Comparison of ENCODE assay signal across 9 mouse cellular contexts in the genomic region with DNA sequence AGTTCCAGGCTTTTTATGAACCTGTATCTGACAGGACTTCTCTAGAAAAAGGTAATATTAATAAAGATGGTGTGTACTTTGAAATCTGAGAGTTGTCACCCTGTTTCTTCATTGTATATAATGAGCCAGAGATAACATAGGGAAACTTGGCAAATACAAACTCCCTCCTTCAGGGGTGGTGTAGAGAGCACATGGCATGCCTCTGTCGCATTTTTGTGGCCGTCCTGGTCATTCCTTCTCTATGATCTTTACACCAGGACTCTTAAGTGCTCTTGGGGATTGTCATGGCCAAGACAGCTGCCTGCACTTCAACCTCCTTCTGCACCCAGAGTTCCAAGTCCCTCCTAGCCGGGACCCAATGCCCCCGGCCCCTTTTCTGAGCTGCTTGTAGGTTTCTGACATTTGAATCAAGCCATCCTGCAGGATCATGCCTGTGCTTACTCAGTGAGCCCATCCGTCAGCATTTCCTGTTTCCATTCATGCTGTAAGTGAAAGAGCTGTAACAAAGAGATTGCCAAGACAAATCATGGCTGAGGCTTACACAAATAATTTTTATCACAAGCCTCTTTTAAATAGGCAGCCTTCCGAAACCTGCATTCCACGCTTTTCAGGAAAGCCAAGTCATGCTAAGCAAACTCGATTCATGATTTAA.
DNase-seq lines count a peak whose midpoint lies in the region; ATAC-seq and TF ChIP-seq lines count a peak whose summit lies in the region.
"Had no signal": no experiment of that assay in that cellular context is flagged by ENCODE, and none has a peak within 500 bp of the region (broad histone marks: within the 10 kb centered on the region; RNA-seq: fewer than 3 reads in every experiment).

No protein-coding gene starts in this region.

- no peak overlapping the region for H3K4me3 ChIP-seq in hindbrain, embryonic 13.5 days
- H3K4me3 ChIP-seq in hindbrain, embryonic 11.5 days (ENCODE audit: low read depth, low read length), result no peak overlapping the region
- no peak overlapping the region for H3K4me3 ChIP-seq in embryonic facial prominence, embryonic 10.5 days
- H3K4me3 ChIP-seq in intestine, postnatal 0 days (ENCODE audit: low read depth, low read length), result no peak overlapping the region
- H3K4me3 ChIP-seq: limb, embryonic 13.5 days had no signal

- 0 out of 2 replicates have a peak, but pooled peaks cover 4% of the 10 kb centered on the region for H3K4me1 ChIP-seq in hindbrain, embryonic 13.5 days (replicated peaks)
- no peaks in the 10 kb centered on the region for H3K4me1 ChIP-seq in hindbrain, embryonic 11.5 days (replicated peaks; ENCODE audit: control insufficient read depth, insufficient read depth, low read length)
- peaks cover 8% of the 10 kb centered on the region for H3K4me1 ChIP-seq in embryonic facial prominence, embryonic 10.5 days
- 0 out of 2 replicates have a peak, but pooled peaks cover 3% of the 10 kb centered on the region for H3K4me1 ChIP-seq in intestine, postnatal 0 days (replicated peaks; ENCODE audit: control insufficient read depth, insufficient read depth, low read length)

- TF ChIP-seq CTCF in intestine, postnatal 0 days (IDR thresholded peaks at IDR 0.05; ENCODE audit: low read depth), result no peak

- no peak overlapping the region for H3K4me2 ChIP-seq in hindbrain, embryonic 13.5 days
- H3K4me2 ChIP-seq in hindbrain, embryonic 11.5 days (replicated peaks; ENCODE audit: low read depth, low read length), result no peak overlapping the region
- no peak overlapping the region for H3K4me2 ChIP-seq in intestine, postnatal 0 days (replicated peaks; ENCODE audit: low read depth)
- H3K4me2 ChIP-seq: limb, embryonic 13.5 days had no signal

- 0 out of 2 replicates have a peak overlapping the region, but pooled peaks have one; percentile 19 for H3K27ac ChIP-seq in hindbrain, embryonic 13.5 days
- H3K27ac ChIP-seq in hindbrain, embryonic 11.5 days (ENCODE audit: low read depth, low read length), result no peak overlapping the region
- 0 out of 2 replicates have a peak overlapping the region, but pooled peaks have one; percentile 35 for H3K27ac ChIP-seq in embryonic facial prominence, embryonic 10.5 days (replicated peaks)
- H3K27ac ChIP-seq in intestine, postnatal 0 days (ENCODE audit: low read depth, low read length), result 0 out of 2 replicates have a peak overlapping the region, but pooled peaks have one; percentile 1
- H3K27ac ChIP-seq: limb, embryonic 13.5 days had no signal

- H3K36me3 ChIP-seq in hindbrain, embryonic 13.5 days, result no peaks in the 10 kb centered on the region
- no peaks in the 10 kb centered on the region for H3K36me3 ChIP-seq in hindbrain, embryonic 11.5 days (ENCODE audit: control insufficient read depth, insufficient read depth, low read length)
- H3K36me3 ChIP-seq in embryonic facial prominence, embryonic 10.5 days (replicated peaks), result no peaks in the 10 kb centered on the region
- peaks cover 6% of the 10 kb centered on the region; the same call in 1 of the 2 replicates for H3K36me3 ChIP-seq in intestine, postnatal 0 days (ENCODE audit: control insufficient read depth, insufficient read depth)
- H3K36me3 ChIP-seq: limb, embryonic 13.5 days had no signal

- no peak overlapping the region for H3K9ac ChIP-seq in hindbrain, embryonic 13.5 days
- H3K9ac ChIP-seq in hindbrain, embryonic 11.5 days (ENCODE audit: low read depth, low read length), result no peak overlapping the region
- H3K9ac ChIP-seq in intestine, postnatal 0 days (ENCODE audit: low read depth, low read length), result no peak overlapping the region
- H3K9ac ChIP-seq: limb, embryonic 13.5 days had no signal

- H3K27me3 ChIP-seq in hindbrain, embryonic 13.5 days, result no peaks in the 10 kb centered on the region
- no peaks in the 10 kb centered on the region for H3K27me3 ChIP-seq in hindbrain, embryonic 11.5 days (ENCODE audit: control insufficient read depth, insufficient read depth, low read length)
- no peaks in the 10 kb centered on the region for H3K27me3 ChIP-seq in embryonic facial prominence, embryonic 10.5 days (replicated peaks; ENCODE audit: low read depth, poor library complexity, severe bottlenecking)
- no peaks in the 10 kb centered on the region for H3K27me3 ChIP-seq in intestine, postnatal 0 days (replicated peaks; ENCODE audit: control insufficient read depth, insufficient read depth, low read length)
- H3K27me3 ChIP-seq: limb, embryonic 13.5 days had no signal

- DNase-seq in hindbrain, embryonic 11.5 days (ENCODE audit: low spot score), result no peak
- no peak for DNase-seq in embryonic facial prominence, embryonic 10.5 days (ENCODE audit: low spot score)
- DNase-seq in testis, postnatal 10 days (ENCODE audit: low spot score), result no peak
- no peak for DNase-seq in thymus, postnatal 25 days
- no peak for DNase-seq in adrenal gland, postnatal 4 days (ENCODE audit: low spot score in 2 of 2)

- H3K9me3 ChIP-seq in hindbrain, embryonic 13.5 days, result no peaks in the 10 kb centered on the region
- no peaks in the 10 kb centered on the region for H3K9me3 ChIP-seq in hindbrain, embryonic 11.5 days (ENCODE audit: control insufficient read depth, low read length)
- no peaks in the 10 kb centered on the region for H3K9me3 ChIP-seq in embryonic facial prominence, embryonic 10.5 days
- no peaks in the 10 kb centered on the region for H3K9me3 ChIP-seq in intestine, postnatal 0 days (ENCODE audit: control insufficient read depth)
- H3K9me3 ChIP-seq: limb, embryonic 13.5 days had no signal

- 71% methylated on average over 8 of the region's 8 CpGs for WGBS in hindbrain, embryonic 13.5 days
- 79% methylated on average over 8 of the region's 8 CpGs for WGBS in hindbrain, embryonic 11.5 days
- WGBS in embryonic facial prominence, embryonic 10.5 days, result 80% methylated on average over 8 of the region's 8 CpGs
- 44% methylated on average over 8 of the region's 8 CpGs for WGBS in intestine, postnatal 0 days

- ATAC-seq in hindbrain, embryonic 13.5 days (ENCODE audit: low FRiP score), result no peak
- ATAC-seq in hindbrain, embryonic 11.5 days (ENCODE audit: low FRiP score), result no peak
- no peak for ATAC-seq in intestine, postnatal 0 days
- ATAC-seq in megakaryocyte progenitor cell, adult 5-6 weeks (replicated peaks; ENCODE audit: poor library complexity), result peak; percentile 54
